Mouse (Mus musculus) brain, embryonic 14.5 days (tissue): ENCODE data around the gene Rab23. TPM values are rescaled to one million over a fixed set of nuclear protein-coding genes. Genes with fewer than 3 reads are reported as not detected.

Source experiments
- DNase-seq: peaks from one replicate; pipeline ENCODE4 v3.0.0-alpha.2; 2011; ENCODE audit warnings: low read depth
- CTCF ChIP-seq: fragments of 200-500 bp; IDR thresholded peaks from 2 replicates; pipeline ENCODE4 v1.5.1; 2012; ENCODE audit warnings: inconsistent platforms, mild to moderate bottlenecking, moderate library complexity, borderline replicate concordance; ENCODE audit not compliant: insufficient read depth, insufficient read length; ENCODE audit errors: extremely low read depth
- POLR2A ChIP-seq: fragments of 200-500 bp; IDR thresholded peaks from 2 replicates; pipeline ENCODE4 v1.6.1; 2012; ENCODE audit warnings: mild to moderate bottlenecking, inconsistent platforms, borderline replicate concordance; ENCODE audit not compliant: poor library complexity, insufficient read depth, insufficient read length, severe bottlenecking; ENCODE audit errors: extremely low read depth
- polyA plus RNA-seq: library from polyadenylated mRNA; depleted of rRNA; stranded (reverse); fragments of >200 nt; gene quantifications from 2 replicates; pipeline ENCODE4 v1.2.3, GENCODE M21; 2012; rRNA removed

Rab23 gene
- polyA plus RNA-seq, 1 experiment, result 19.8 TPM

DNA sequence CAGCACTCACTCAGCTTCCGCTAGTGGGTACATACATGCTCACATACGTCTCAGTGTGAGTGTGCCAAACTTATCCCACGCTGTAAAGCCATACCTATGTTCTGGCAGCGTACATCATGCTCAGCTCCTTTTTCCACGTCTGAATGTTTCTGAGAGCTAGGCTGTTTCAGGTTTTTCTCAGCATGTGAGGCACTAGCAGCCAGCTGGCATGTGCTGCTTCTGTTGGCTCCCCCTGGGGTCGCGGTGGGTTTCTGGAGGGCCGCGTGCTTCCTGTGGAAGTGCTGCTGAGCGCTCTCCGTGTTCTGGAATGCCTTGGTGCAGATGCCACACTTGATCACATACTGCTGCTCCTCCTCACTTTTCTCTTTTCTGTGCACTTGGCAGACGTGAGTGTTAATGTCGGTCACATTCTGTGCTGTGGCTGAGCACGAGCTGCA, 56.5 kb downstream of the Rab23 start:
- TF ChIP-seq POLR2A (no peak), CTCF (no peak)
- DNase-seq, result peak; percentile 33

DNA sequence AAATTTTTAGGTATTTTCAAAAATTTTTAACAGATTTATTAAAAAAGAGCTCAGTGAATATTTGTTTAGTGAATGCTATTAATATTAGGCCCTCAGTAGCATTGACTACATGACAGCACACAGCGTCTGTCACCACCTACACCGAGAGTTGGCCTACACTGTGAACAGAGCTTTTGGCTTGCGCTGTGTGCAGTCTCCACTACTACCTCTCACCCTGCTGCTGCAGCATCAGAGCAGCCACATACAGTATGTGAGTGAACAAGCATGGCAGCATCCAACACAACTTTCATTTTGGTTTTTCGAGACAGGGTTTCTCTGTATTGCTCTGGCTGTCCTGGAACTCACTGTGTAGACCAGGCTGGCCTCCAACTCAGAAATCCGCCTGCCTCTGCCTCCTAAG, 64.9 kb downstream of the Rab23 start:
- TF ChIP-seq CTCF (no peak), POLR2A (no peak)
- DNase-seq, result no peak

DNA sequence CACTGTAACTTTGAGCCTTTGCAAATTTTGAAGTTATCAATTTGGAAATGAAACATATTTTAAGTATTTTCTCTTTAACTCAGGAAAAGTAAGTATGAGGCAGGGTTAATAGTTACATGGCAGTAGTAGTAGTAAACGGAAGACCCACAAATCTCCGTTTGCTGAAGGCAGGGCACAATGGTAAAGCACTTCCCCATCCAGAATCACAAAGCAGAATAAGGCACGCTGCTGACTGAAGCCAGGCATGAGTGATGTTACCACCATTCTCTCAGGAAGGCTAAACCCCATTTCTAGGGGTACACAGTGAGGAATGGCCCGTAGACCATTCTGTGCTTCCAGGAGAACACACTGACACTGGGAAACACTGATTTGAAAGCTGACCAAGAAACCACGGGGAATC, 68.4 kb downstream of the Rab23 start:
- TF ChIP-seq POLR2A, result no peak
- TF ChIP-seq CTCF, result no peak
- DNase-seq, result no peak

DNA sequence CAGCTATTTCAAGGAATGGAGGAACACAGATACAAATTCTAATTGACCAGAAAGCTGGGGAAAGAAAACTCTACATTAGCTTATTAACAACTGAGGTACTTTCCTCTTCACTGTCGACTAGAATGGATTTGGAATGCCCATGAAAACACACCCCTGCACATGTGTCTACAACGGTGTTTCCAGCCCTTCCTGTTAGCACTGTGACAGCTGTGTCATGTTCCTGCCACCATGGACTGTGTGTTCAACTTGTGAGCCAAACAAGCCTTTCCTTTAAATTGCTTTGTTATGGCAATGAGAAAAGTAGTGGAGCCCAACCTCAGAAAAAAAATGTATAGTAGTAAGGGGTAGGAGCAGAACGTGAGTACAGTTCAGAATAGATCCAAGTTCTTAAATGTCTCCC, 68.8 kb downstream of the Rab23 start:
- no peak for DNase-seq
- TF ChIP-seq CTCF (no peak), POLR2A (no peak)

Other genes starting within 250 kb of the Rab23 start
- gene Prim2, start 50.1 kb upstream of the Rab23 start, polyA plus RNA-seq, result 22.4 and 26.5 TPM in 2 replicates
- 15.5 and 18.5 TPM in 2 replicates for gene Bag2, start 37.9 kb downstream of the Rab23 start, polyA plus RNA-seq
- gene Zfp451, start 94.7 kb downstream of the Rab23 start, polyA plus RNA-seq, result 32.5 and 40.4 TPM in 2 replicates
- 21.8 and 25.5 TPM in 2 replicates for gene Bend6, start 187.9 kb downstream of the Rab23 start, polyA plus RNA-seq
- gene Dst, start 188.3 kb downstream of the Rab23 start, polyA plus RNA-seq, result 45.3 and 96.0 TPM in 2 replicates